Mouse (Mus musculus) stomach, adult 2 months (tissue): ENCODE results near the gene Col4a3bp. TPM values are rescaled to one million over a fixed set of nuclear protein-coding genes. Genes with fewer than 3 reads are reported as not detected.

Experiments
- polyA plus RNA-seq: library from polyadenylated mRNA; depleted of rRNA; stranded (reverse); fragments of >200 nt; gene quantifications from 2 replicates; pipeline ENCODE4 v1.2.3, GENCODE M21; 2012; rRNA removed

The Col4a3bp gene
- 5.4 and 6.5 TPM in 2 replicates for polyA plus RNA-seq

DNA sequence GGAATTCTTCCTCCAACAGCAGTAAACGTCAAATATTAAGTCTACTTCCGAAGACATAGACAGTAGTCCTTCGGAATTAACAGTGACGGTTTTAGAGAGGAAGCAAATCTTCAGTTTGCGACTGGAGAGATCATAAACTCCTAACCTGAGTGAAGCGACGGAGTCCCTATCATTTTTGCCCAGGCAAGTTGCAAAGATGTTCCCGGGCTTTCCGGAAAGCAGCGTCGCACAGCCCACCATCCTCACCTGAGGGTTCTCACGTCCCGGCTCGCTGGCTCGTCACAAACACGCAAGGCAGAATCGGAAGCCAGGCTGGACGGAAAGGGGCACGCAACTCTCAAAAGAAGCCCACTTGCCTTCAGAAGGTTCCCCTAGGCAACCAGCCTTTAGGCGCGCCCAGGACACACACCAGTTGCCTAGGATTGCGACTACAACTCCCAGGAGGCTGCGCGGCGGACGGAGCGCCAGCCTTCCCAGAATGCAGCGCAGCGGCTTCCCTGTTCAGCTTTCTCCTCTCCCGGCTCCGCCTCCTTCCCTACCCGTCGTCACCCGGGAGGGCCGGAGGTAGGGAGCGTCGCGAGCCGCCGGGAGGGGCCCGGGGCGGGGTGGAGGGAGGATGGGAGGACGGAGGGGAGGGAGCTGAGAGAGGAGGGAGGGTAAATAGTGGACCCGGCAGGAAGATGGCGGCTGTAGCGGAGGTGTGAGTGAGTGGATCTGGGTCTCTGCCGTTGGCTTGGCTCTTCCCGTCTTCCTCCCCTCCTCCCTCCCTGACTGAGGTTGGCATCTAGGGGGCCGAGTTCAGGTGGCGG, at the start of gene Col4a3bp, which contains the start of gene Polk:
Col4a3bp (plus strand) TSS at position 538 of the 809 bp plus-strand sequence.
Polk (minus strand) TSS at position 499 of the 809 bp plus-strand sequence.

DNA sequence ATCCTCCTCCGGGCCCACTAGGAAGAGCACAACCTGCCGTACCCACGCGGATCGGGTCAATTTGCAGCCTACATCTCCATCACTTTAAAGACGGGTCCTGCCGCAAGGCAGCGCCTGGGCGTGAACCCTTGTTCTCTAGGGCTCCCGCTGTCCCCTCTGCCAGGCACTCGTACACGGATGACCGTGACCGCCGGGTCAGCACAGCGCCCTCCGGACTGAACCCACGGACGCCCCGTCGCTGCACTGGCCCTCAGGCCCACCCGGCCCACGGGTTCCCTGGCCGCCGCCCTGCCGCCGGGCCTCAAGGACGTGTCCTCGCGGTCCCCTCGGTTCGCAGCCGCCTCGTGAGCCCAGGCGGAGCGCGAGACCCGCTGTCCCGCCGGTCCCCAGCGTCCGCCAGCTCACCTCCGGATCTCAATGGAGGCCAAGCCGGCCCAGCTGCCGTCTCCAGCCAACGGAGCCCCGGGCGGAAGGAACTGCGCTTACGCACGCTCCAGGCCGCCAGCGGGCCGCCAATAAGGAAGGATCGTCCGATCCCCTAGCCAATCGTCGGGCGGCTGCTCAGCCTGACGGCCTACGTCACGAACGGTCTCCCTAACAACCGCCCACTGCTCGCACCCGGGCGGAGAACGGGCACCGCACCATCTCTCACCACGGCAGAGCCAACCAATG, 128.1 kb downstream of the Col4a3bp start, which contains the start of gene Hmgcr:
Hmgcr (minus strand) TSS at position 531 of the 672 bp plus-strand sequence.

Other genes starting within 250 kb of the Col4a3bp start
- gene Poc5, start 154.3 kb upstream of the Col4a3bp start, polyA plus RNA-seq = 0.72 and 1.5 TPM in 2 replicates
- 5.2 and 8.9 TPM in 2 replicates for gene Ankdd1b, start 71.4 kb upstream of the Col4a3bp start, polyA plus RNA-seq
- not detected in 2 replicates for gene Gm17622, start 51.9 kb upstream of the Col4a3bp start, polyA plus RNA-seq
- gene Polk, start within 50 bp of the Col4a3bp start, polyA plus RNA-seq = 0.24 and 0.34 TPM in 2 replicates
- 4.8 and 6.3 TPM in 2 replicates for gene Hmgcr, start 128.3 kb downstream of the Col4a3bp start, polyA plus RNA-seq
- not detected in 2 replicates for gene Ankrd31, start 205.7 kb downstream of the Col4a3bp start, polyA plus RNA-seq